Mouse (Mus musculus) forebrain, embryonic 10.5 days (tissue): ENCODE measurements around the gene Rptor. TPM values are rescaled to one million over a fixed set of nuclear protein-coding genes. Genes with fewer than 3 reads are reported as not detected.

Experiments used
- DNase-seq: peaks from one replicate; pipeline ENCODE4 v3.0.0-alpha.2; 2017; ENCODE audit warnings: low spot score; ENCODE audit errors: extremely low spot score
- H3K27ac ChIP-seq: fragments of 300-500 bp; sonication (generic); 2 replicates; pipeline ENCODE4 v1.5.1; 2016; ENCODE audit warnings: mild to moderate bottlenecking
- H3K27me3 ChIP-seq: fragments of 300-500 bp; sonication (generic); 2 replicates; pipeline ENCODE4 v1.6.1; 2016; ENCODE audit warnings: mild to moderate bottlenecking; ENCODE audit not compliant: poor library complexity, severe bottlenecking
- H3K36me3 ChIP-seq: fragments of 300-500 bp; sonication (generic); replicated peaks from 2 replicates; pipeline ENCODE4 v1.6.1; 2016; ENCODE audit warnings: mild to moderate bottlenecking, moderate library complexity
- H3K4me1 ChIP-seq: fragments of 300-500 bp; sonication (generic); 2 replicates; pipeline ENCODE4 v1.6.1; 2016
- H3K4me3 ChIP-seq: fragments of 300-500 bp; sonication (generic); 2 replicates; pipeline ENCODE4 v1.5.1; 2016; ENCODE audit warnings: mild to moderate bottlenecking, moderate library complexity
- H3K9me3 ChIP-seq: fragments of 300-500 bp; sonication (generic); 2 replicates; pipeline ENCODE4 v1.6.1; 2016; ENCODE audit warnings: mild to moderate bottlenecking, moderate library complexity
- WGBS: fragments of 180-500 bp; shearing (Covaris S2); methylation state at CpG from one replicate; pipeline ENCODE4 v1.1.7; 2016; 5-methylcytosine and 5-hydroxymethylcytosine counted together
- polyA plus RNA-seq: library from polyadenylated mRNA; unstranded; fragments of >200 nt; fragmentation: Nextera tagmentation; extraction: Ambion mirVana; gene quantifications from 2 replicates; pipeline ENCODE4 v1.2.1, GENCODE M21; 2016

The Rptor gene
- polyA plus RNA-seq, 1 experiment from 2014 or later: 12.8 TPM

DNA sequence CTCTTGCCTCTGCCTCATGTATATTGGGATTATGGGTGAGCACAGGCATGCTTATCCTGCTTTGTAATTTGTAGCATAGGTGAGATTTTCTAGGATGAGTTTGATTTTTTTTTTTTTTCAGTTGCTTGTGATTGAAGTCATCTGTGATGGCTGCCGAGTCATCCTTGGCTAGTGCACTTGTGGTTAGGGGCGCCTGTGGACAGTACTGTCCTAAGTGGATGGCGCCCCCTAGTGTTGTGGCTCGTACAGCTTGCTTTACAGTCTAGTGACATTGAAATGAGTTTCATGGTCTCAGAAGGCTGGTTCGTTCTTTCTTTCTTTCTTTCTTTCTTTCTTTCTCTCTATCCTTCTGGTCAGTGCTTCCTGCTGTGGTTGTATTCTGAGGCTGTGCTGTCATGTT, 16.1 kb downstream of the Rptor start:
- peak; percentile 54 for DNase-seq
- Histone ChIP-seq H3K36me3 (0 out of 2 replicates have a peak, but pooled peaks cover 3% of the 10 kb centered on the region), H3K4me3 (no peak overlapping the region), H3K4me1 (peaks cover 14% of the 10 kb centered on the region), H3K27ac (no peak overlapping the region), H3K9me3 (no peaks in the 10 kb centered on the region), H3K27me3 (no peaks in the 10 kb centered on the region)
- WGBS: 48% methylated on average over 5 of the region's 5 CpGs

DNA sequence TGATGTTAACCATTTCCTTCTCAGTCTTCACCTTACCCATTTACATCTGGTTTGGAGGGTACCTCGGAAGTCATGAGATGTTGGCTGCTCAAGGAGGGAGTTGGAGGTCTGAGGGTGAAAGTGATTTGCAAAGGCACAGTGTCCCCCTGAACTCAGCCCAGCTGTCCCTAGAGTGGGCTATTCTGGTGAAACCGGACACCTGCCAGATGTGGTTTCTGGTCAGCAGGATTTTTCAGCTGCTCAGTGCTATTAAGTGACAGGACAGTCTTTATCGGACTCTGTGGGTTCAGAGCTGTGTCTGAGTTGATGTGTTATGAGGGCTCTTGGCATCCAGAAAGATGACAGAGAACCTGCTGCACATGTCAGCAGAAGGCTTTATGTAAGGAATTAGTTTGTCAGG, 18.6 kb downstream of the Rptor start:
- H3K4me1 ChIP-seq: peaks cover 10% of the 10 kb centered on the region
- no peaks in the 10 kb centered on the region for H3K27me3 ChIP-seq
- 79% methylated on average over 3 of the region's 3 CpGs for WGBS
- H3K27ac ChIP-seq: no peak overlapping the region
- no peaks in the 10 kb centered on the region for H3K9me3 ChIP-seq
- DNase-seq: no peak
- no peaks in the 10 kb centered on the region for H3K36me3 ChIP-seq
- H3K4me3 ChIP-seq: no peak overlapping the region

DNA sequence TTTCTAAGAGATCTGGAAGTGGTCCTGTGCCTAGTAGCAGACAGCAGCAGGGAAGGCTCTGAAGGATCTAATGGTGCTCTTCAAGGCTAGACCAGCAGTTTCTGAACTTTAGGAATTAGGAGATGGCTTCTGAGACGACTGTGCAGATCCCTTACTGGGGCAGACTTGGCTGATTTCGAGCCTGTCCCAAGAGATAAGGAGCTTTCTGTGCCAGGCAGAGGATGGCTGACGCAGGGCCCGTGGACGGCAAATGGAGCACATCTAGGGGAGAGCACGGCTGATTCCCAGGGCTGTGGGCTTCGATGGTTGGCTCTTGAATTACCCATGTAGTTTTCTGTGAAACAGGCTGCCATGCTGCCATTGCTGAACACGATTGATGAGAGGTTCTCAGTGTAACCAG, 21.1 kb downstream of the Rptor start:
- WGBS: 88% methylated on average over 8 of the region's 8 CpGs
- peaks cover 10% of the 10 kb centered on the region for H3K4me1 ChIP-seq
- H3K9me3 ChIP-seq: no peaks in the 10 kb centered on the region
- no peaks in the 10 kb centered on the region for H3K27me3 ChIP-seq
- H3K27ac ChIP-seq: no peak overlapping the region
- no peak overlapping the region for H3K4me3 ChIP-seq
- peaks cover 9% of the 10 kb centered on the region; the same call in 1 of the 2 replicates for H3K36me3 ChIP-seq
- DNase-seq: no peak

DNA sequence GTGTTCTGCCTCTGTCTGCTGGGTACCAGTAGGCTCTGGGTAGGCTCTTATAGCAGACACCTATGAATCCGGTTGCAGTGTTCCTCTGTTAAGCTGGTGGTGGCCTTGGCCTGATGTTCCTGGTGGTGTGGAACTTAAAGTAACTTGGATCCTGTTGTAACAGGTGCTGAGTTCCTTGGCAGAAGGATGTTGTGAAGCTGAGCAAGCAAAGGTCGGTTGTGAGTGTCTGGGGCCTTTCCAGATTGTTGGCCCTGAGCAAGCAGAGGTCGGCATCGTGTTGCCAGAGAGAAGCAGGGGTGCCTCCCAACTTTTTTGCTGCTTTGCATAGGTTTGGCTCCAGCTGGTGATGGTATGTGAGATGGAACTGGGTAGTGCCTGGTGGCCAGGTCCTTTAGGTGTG, 21.7 kb downstream of the Rptor start:
- H3K9me3 ChIP-seq: no peaks in the 10 kb centered on the region
- no peak for DNase-seq
- H3K4me1 ChIP-seq: peaks cover 10% of the 10 kb centered on the region
- no peak overlapping the region for H3K27ac ChIP-seq
- H3K27me3 ChIP-seq: no peaks in the 10 kb centered on the region
- 89% methylated on average over 4 of the region's 4 CpGs for WGBS
- peaks cover 9% of the 10 kb centered on the region; the same call in 1 of the 2 replicates for H3K36me3 ChIP-seq
- no peak overlapping the region for H3K4me3 ChIP-seq

DNA sequence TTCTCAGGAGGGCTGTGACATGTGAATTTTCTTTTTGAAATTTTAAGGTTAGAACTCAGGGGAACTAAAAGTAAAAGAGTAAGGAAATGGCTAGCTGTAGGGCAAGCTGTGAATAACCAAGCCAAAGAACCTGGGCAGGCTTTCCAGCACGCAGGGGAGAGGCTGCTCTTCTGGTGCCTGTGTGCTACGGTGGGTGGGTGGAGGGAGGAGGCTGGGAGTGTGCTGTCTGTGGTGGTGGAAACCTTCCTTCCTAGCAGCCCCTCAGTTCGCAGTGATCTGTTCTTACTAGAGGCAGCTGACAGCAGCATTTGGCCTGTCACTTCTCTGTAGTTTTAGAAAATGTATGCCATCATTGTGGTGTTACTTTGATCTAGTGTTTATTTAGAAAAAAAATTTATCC, 22.2 kb downstream of the Rptor start:
- Histone ChIP-seq H3K27ac (no peak overlapping the region), H3K4me3 (no peak overlapping the region), H3K9me3 (no peaks in the 10 kb centered on the region), H3K27me3 (no peaks in the 10 kb centered on the region), H3K4me1 (peaks cover 10% of the 10 kb centered on the region), H3K36me3 (peaks cover 9% of the 10 kb centered on the region; the same call in 1 of the 2 replicates)
- DNase-seq: no peak
- 82% methylated on average over 3 of the region's 3 CpGs for WGBS

DNA sequence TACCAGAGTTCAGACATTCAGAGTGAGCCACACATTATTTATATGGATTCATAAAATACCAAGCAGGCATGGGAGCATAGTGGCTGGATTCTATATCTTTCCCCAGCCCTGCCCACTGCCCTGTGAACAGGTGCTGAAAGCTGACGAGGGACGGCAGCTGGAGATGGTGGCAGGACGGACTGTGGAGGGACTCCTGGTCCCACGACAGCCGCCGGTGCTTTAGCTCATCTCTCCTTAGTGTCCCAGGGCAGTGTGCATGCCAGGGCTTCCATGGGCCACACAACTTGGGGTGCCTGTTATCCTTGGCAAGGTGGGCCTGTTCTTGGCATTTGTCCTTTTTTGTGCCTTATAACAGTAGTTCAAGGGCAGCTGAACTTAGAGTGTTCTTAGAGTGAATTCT, 22.8 kb downstream of the Rptor start:
- H3K27ac ChIP-seq: no peak overlapping the region
- DNase-seq: no peak
- WGBS: 92% methylated on average over 6 of the region's 6 CpGs
- H3K4me3 ChIP-seq: no peak overlapping the region
- H3K4me1 ChIP-seq: peaks cover 10% of the 10 kb centered on the region
- no peaks in the 10 kb centered on the region for H3K27me3 ChIP-seq
- H3K36me3 ChIP-seq: peaks cover 9% of the 10 kb centered on the region; the same call in 1 of the 2 replicates
- H3K9me3 ChIP-seq: no peaks in the 10 kb centered on the region

DNA sequence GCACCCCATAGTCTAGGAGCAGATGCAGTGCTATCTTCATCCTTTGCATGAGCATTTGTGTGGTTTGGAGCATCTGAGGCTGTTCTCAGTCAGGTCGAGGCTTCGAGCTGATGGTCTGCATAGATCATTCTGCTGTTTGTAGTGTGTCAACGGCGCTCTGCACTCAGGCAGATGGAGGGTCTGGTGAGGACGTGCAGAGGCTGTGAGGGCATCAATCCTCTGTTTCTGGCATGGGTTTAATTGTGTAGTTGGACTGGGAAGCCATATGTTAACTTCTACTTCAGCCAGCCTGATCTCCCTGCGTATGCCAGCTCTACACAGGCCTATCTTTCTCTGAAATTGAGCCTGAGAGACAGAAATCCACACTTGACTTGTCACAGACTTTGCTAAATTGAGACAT, 23.2 kb downstream of the Rptor start:
- H3K27ac ChIP-seq: no peak overlapping the region
- peaks cover 11% of the 10 kb centered on the region for H3K4me1 ChIP-seq
- H3K9me3 ChIP-seq: no peaks in the 10 kb centered on the region
- no peaks in the 10 kb centered on the region for H3K27me3 ChIP-seq
- no peak overlapping the region for H3K4me3 ChIP-seq
- WGBS: 93% methylated on average over 6 of the region's 6 CpGs
- no peak for DNase-seq
- peaks cover 9% of the 10 kb centered on the region; the same call in 1 of the 2 replicates for H3K36me3 ChIP-seq

DNA sequence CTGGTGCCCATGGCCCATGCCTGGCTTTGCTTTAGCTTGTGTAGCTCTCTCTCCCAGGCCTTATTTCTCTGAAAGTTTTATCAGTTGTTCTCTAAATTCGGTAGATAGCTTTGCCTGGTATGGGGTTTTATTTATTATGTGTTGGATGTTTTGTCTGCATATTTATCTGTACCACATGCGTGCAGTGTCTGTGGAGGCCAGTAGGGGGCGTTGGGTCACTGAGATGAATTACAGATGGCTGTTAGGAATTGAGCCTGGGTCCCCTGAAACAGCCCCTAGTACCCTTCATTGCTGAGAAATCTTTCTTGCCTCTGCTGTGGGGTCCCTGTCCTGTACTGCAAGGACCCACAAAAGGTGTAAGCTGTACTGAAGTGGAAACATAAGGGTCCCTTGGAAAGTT, 24.5 kb downstream of the Rptor start:
- Histone ChIP-seq H3K27ac (no peak overlapping the region), H3K4me1 (peaks cover 7% of the 10 kb centered on the region), H3K9me3 (no peaks in the 10 kb centered on the region), H3K4me3 (no peak overlapping the region), H3K27me3 (no peaks in the 10 kb centered on the region), H3K36me3 (peaks cover 9% of the 10 kb centered on the region; the same call in 1 of the 2 replicates)
- WGBS: 65% methylated on average over 3 of the region's 3 CpGs
- DNase-seq: no peak

DNA sequence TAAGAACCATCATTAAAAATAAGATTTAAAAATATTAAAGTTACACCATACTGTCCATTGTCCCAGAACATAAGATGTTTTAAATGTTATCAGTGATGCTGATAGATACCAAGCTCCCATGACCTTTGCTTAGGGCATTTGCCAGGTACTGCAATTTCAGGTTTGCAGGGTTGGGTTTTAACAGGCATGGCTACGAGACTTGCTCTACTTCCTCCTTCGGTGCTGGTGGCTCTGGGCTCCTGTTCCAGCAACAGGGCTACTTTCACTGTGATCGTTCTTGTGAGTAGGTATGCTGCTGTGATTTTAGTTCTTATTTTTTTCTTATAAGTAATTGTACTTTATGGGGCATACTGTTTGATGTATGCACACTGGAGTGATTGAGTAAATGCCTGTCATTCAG, 26.4 kb downstream of the Rptor start:
- WGBS: 91% methylated on average over 3 of the region's 3 CpGs
- H3K4me1 ChIP-seq: peaks cover 7% of the 10 kb centered on the region
- no peak overlapping the region for H3K27ac ChIP-seq
- no peaks in the 10 kb centered on the region for H3K9me3 ChIP-seq
- peaks cover 9% of the 10 kb centered on the region; the same call in 1 of the 2 replicates for H3K36me3 ChIP-seq
- no peaks in the 10 kb centered on the region for H3K27me3 ChIP-seq
- no peak for DNase-seq
- H3K4me3 ChIP-seq: no peak overlapping the region

DNA sequence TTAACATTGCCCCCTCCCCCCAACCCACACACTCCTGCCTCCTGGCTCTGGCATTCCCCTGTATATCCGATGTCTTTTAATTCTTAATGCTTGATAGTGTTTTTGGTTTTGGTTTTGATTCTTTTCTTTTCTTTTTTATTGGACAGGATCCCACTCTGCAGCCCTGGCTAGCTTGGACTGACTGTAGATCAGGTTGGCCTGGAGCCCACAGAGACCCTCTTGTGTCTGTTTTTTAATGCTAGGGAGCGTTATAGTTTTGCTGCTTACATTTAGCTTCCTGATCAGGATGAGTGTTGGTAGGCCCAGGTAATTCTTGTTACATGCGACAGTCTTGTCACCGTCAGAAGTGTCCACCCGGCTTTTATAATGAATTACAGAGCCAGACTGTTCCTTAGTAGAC, 27.6 kb downstream of the Rptor start:
- Histone ChIP-seq H3K9me3 (no peaks in the 10 kb centered on the region), H3K4me3 (no peak overlapping the region), H3K4me1 (peaks cover 8% of the 10 kb centered on the region), H3K27me3 (no peaks in the 10 kb centered on the region), H3K27ac (no peak overlapping the region), H3K36me3 (peaks cover 9% of the 10 kb centered on the region; the same call in 1 of the 2 replicates)
- DNase-seq: no peak
- 84% methylated on average over 5 of the region's 5 CpGs for WGBS

DNA sequence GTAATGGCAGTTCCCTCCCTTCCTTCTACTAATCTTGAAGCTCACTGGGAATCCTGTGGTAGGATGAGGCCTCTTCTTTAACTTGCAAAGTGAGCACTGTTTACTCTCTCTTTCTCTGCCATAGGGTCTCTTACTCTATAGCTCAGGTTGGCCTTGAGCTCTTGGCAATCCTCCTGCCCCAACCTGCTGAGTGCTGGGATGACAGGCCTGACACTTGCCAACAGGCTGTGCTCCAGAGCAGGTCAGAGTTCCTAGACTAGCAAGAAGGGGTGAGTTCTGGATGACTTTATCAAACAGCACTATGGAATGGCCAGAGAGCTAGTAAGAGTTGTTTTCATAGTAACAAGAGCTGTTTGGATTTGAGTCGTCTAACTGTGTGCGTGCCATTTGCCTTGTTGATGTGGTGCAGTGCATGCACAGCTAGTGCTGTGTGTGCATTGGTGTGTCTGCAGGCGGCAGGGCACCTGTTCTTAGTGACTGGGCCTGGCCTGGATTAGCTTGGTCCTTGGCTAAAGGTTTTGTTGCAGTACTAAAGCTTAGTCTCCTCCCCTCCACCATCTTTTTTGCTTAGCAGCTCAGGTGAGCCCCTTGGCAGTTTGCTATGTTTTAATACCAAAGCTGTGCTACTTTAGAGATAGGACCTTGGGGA, 28.6 kb downstream of the Rptor start:
- H3K4me1 ChIP-seq: peaks cover 12% of the 10 kb centered on the region
- WGBS: 60% methylated on average over 3 of the region's 3 CpGs
- no peaks in the 10 kb centered on the region for H3K27me3 ChIP-seq
- H3K27ac ChIP-seq: no peak overlapping the region
- no peak overlapping the region for H3K4me3 ChIP-seq
- no peak for DNase-seq
- no peaks in the 10 kb centered on the region for H3K9me3 ChIP-seq
- H3K36me3 ChIP-seq: peaks cover 9% of the 10 kb centered on the region; the same call in 1 of the 2 replicates

DNA sequence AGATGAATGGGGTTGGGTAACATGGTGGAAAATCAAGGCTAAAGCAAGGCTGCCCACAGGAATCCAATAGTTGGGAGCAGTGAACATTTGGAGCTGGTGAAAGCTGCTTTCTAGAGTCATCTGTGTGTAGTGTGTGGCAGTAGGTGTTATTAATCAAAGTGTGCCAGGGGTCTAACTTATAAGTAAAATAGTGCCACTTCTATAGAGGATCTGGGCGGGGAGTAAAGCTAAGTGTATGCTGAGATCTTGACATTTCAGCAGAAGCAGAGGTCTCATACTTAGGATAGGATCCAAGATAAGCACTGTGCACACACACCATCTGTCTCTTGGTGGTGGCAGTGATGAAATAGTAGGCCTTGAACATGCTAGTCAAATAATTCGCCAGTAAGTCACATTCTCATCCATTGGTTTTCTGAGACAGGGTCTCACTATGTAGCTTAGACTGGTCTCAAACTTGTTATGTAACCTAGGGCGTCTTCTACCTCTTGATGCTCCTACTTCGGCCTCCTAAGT, 33.7 kb downstream of the Rptor start:
- Histone ChIP-seq H3K4me3 (no peak overlapping the region), H3K27ac (no peak overlapping the region), H3K9me3 (no peaks in the 10 kb centered on the region), H3K27me3 (no peaks in the 10 kb centered on the region), H3K4me1 (peaks cover 41% of the 10 kb centered on the region), H3K36me3 (no peaks in the 10 kb centered on the region)
- DNase-seq: no peak
- WGBS: 96% methylated on average over 4 of the region's 4 CpGs

DNA sequence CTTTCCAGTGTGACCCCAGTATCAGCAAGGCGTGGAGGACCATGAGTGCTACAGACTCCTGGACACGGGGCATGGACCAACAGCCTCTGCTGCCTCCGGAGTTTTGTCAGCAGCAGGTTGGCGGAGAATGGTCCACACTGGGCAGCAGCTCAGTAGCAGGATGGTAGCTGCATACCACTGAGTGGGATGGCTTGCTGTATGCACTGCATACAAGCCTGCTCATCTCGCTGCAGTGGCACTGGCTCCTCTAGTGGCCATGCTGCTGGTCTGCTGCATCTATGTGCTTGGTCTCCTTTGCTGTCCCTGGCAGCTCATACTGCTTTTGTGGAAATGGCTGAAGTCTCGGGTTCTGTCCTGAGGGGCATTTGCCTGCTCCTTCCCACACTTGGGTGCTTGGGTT, 34.8 kb downstream of the Rptor start:
- Histone ChIP-seq H3K4me1 (peaks cover 40% of the 10 kb centered on the region), H3K36me3 (no peaks in the 10 kb centered on the region), H3K27me3 (no peaks in the 10 kb centered on the region), H3K9me3 (no peaks in the 10 kb centered on the region), H3K4me3 (no peak overlapping the region), H3K27ac (no peak overlapping the region)
- no peak for DNase-seq
- 84% methylated on average over 6 of the region's 6 CpGs for WGBS
